Mouse (Mus musculus) CD4-positive helper T cell, adult 2 months (primary cell): ENCODE results near the gene Gm26620.

Source experiments
- DNase-seq: peaks from one replicate; pipeline ENCODE4 v3.0.0-alpha.2; 2012; ENCODE audit warnings: low read depth, missing footprints, low spot score

Gm26620 gene

DNA sequence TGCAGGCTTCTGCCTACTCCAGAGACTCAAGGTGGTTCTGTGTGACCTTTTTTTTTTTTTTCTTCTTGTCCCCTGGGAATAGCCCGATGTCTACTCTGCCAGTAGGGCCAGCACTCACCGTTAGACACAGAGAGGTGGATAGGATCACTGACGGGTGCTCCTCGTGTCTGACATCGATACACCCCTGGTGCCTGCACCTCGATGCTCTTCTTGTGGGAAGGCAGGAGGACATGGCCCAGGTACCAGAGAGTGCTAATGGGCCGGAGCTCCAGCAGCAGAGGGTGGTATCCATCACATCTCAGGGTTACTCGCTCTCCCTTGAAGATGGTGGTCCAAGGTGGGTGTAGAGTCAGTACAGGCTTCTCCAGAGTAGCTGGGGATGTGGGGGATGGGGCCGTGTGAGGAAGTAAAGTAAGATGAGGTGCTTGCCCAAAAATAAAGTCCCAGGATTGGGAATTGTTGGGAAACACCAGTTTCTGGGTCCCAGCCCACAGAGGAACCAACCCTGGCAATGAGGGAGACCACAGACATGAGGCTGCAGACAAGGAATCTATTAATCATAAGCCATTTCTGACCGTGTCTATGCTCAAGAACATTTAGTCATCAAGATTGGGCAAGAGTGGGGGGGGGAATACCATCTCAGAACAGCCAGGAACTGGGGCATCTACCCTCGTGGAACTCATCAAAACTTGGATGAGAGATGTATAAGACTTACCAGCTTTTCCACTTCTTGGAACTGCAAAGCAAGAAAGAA lies 27.2 kb downstream of the Gm26620 start:
- no peak for DNase-seq

DNA sequence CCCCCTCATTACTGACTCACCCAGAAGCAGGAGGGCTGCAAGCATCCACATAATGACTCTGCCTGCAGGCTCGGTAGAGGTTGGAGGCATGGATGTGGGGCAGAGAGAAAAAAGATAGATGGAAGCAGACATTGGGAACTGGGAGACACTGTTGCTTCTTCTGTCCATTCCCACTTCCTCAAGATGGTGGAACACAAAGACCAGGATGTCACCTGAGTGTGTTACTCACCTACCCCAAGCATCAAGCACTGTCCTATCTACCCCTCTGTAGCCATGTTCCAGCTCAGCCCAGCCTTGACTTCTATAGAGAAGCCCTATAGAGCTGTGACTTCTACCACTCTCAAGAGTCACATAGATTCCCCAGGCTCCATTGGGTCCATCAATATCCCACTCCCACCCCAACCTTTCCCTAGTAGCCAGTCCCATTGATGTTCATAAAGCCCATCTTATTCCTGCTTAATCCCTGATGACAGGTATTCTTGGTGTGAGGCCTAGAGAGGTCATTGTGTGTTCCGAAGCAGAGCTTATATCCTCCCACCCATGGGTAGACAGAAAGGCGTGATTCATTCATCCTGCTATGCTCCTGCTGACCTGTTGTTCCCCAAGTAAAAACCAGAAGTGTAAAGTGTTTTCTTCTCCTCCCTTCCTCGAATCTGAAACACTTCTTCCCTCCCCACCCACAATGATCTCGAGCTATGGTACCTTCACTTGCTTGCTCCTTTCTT lies 28.2 kb downstream of the Gm26620 start, which contains the start of gene Fcrlb:
TSS of gene Fcrlb (minus strand) at position 51 of the 725 bp plus-strand sequence.
- DNase-seq: no peak

DNA sequence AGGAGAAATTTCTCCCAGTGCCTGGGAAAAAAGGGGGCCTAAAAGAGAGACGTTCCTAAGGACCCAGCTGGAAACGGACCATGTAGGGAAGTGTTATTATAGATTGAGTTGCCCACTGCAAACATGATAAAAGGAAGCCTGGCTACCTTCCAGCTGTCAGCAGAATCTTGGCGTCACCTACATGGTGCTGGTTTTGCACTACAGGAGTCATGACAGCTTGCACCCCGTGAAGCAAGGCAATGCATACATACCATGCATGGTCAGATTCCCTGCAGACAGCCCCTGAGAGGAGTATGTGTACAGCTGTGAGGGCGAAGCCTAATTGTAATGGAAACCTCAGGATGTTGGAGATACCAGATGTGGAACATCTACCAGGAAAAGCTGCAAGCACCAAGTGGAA lies 30.8 kb downstream of the Gm26620 start:
- no peak for DNase-seq

DNA sequence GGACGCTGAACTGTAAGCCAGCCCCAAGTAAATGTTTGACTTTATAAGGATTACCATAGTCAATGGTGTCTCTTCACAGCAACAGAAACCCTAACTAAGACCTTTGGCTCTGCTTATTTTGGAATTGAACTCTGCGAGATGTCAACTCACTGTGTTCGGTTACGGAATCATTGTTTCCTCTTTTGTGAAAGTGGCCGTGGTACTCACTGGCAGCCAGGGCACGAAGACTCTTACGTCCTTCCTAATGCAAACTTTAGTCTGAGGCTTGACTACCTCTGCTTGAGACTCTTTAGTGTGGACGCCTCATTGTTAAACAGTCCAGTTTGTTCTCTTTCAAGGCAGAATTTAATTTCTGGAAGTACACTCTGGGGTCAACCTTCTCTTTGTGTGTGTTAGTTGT lies 34.4 kb downstream of the Gm26620 start:
- no peak for DNase-seq

DNA sequence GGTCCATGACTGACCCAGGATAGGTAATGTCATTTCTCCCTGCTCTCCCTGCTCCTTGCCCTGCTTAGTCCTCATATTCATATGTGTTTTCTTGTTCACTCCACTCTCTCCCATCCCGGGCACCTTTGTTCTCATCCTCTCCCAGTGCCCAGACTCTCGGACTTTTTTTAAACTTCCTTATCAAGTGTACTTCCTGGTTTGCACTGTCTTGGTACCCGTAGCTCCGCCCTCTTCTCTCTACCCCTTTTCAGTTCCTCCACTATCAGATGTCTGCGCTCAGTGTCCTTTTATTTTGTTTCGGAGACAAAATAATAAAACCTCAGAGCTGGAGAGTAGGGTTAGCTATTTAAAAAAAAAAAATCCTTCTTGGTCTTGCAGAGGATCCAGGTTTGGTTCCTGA lies 39.6 kb downstream of the Gm26620 start:
- DNase-seq: no peak

DNA sequence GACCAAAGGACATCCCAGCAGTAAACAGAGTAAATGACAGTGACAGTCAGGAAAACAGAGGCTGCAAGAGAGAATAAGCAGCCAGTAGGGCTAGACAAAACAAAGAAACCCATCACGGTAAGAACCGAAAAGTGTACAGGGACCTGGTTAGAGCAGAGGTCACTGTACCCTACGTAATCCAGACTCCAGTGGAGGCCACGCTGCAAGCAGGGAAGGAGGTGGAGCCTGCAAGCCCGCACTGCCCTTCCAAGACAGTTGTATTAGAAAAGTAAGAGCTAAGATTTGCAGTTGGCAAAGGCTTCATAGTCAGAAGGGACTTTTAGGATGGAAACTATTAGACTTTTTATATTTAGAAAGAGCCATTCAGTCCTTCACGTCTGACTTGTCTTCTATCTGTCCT lies 42.1 kb downstream of the Gm26620 start:
- DNase-seq: no peak

DNA sequence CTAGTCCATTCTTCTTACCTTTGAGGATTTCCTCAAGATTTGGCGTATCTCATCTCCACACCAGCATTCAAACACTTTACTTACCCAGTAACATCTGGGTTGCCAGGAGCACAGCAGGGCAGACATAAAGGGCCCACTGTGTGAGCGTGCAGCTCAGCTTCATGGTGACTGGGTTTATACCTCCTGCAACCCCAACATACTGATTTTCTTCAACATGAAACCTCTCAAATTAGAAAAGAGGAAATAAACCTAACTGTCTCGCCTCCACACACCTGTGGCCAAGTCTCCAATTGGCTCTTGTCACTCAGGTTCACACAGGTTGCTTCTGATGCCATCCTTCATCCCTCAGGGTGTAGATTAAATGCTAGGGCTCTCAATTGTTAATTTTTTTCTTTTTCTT lies 42.5 kb downstream of the Gm26620 start, which contains the start of gene Fcrla:
TSS of gene Fcrla (minus strand) at position 206 of the 400 bp plus-strand sequence.
- DNase-seq: no peak

DNA sequence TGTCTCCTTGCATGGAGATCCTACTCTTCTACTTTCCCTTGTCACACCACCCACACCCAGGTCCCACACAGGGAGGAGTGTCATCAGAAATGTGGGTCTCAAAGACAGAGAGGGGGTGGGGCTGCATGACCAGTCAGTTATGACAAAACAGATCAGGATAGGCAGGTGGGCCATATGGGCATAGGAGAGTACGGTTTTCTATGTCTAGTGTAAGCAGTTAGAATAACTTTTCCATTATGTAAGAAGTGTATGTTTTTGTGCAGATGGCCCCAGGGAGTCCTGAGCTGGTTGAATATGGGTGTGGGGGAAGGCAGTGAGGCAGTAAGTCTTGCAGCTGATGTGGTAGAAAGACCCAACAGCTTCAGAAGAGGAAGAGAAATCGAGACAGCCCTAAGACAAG lies 43.6 kb downstream of the Gm26620 start:
- no peak for DNase-seq

DNA sequence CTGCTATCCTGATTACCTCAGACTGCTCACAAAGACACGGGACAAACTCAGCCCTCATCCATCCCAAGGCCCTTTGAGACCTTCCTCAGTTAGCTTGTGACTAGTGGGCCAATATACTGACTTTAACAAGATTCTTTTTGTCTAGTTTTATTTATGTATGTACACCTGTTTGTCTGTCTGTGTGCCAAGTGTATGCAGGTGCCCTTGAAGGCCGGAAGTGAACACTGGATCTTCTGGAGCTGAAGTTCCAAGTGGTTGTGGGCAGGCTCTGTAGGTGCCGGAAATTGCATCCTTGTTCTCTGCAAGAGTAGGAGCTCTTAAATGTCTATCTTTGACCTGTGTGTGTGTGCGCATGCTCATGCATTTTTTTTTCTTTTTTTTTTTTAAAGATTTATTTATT lies 44.4 kb downstream of the Gm26620 start:
- DNase-seq: no peak

DNA sequence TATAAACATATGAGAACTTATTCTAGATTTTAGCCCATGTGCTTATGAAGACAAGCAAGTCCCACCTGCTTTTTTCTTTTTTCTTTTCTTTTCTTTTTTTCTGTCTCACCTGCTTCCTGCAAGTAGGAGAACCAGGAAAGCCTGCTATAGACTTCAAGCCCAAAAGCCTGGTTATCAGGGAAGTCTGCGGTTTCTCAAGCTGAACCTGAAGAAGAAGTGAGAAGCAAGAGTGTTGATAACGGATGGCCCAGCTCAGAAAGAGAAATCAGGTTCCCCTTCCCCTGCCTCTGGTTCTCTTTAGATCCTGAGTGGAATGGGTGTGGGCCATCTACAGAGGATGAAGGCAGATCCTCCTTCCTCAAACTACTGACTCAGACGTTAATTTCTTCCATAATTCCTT lies 47.2 kb downstream of the Gm26620 start:
- DNase-seq: no peak

DNA sequence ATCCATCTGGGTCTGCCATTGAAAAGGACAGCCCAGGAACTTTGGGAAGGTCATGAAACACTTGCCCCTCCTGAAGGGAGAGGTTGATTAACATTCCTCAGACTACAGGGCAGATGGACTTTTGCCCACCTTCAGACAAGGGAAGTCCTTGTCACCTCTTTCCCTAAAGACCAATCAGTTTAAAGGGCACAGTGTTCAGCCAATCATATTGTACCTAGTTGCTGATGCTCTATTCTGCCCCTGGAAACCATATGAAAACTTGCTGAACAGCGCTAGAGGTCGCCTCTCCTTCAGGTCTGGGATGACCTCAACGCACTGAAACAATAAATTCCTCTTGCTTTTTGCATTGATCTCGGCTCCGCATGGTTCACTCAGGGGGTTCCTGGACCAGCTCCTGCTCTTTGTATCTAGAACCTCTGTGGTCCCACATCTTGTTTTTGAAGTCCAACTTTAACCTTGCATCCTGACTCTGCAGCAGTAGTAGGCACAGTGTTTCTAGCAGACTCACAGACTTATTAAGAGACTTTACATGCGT lies 48.6 kb downstream of the Gm26620 start:
- DNase-seq: no peak

DNA sequence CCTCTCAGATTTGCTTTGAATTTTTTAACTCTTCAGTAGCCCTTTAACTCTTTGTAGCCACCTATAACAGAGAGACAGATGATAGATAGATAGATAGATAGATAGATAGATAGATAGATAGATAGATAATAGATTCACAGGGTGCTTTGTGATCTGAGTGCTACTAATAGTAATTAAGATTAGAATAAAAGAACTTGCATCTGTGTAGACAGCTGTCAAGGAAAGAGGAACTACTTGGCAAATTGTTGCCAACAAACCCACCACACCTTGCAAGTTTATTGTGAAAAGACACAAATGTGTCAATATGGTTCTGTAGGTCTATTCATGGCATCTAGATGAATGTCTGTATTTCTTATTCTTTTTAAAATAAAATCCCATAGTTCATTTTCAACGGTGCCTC lies 49.1 kb downstream of the Gm26620 start:
- DNase-seq: no peak

DNA sequence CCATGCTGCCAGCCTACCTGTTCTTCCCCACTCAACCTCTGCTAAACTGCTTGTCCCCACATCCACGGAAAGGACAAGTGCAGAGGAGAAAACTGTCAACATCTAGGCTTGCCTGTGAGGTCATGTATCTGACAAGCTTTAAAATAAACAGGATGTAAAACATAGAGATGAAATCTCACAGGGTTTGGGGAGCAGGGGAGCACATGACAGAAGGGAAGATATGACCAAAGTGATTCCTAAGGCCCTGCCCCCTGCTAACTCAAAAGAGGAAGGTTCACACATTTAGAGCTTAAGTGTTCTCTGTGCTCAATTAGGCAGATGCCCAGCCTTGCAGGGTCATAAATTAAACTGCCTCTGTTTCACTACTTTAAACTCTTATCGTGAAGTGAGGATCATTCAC lies 49.5 kb downstream of the Gm26620 start:
- DNase-seq: peak; percentile 12
